Mouse (Mus musculus): ENCODE results near the gene Rrp8. TPM values are rescaled to one million over a fixed set of nuclear protein-coding genes. Genes with fewer than 3 reads are reported as not detected.
A peak's percentile ranks its signal among the peaks of the same experiment; 100 is the strongest.

Gene Rrp8
- total RNA-seq (2015) = 12.3 and 15.8 TPM in 2 replicates
- total RNA-seq (2017) = 17.4 and 21.0 TPM in 2 replicates

DNA sequence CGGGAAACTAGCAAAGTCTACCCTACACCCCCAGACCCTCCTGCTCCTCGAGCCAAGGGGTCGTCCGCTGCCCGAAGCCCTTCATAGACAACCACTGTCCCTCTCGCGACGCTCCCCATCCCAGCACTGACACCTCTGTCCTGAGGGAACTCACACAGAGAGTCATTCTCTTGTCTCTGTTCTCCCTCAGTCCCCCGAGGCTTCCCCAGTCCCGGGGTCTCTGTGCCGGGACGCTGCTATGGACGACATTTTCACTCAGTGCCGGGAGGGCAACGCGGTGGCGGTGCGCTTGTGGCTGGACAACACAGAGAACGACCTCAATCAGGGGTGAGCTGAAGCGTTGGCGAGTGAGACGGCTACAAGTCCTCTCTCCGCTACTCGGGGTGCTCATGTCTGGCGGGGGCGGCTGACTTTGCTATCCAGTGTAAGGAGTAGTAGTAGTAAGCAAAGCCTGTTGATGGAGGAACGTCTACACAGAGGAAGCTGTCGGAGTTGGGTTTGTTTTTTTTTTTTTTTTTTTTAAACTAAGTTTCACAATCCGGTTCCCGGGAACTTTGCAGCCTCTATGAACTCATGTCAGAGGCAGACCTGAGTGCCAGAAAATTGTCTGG lies at the start of gene Rrp8:
Gene Rrp8, minus strand, starts transcription at position 475 of the 611 bp plus-strand sequence.
- ATAC-seq (ENCODE audit: poor library complexity, severe bottlenecking) = peak; percentile 28

DNA sequence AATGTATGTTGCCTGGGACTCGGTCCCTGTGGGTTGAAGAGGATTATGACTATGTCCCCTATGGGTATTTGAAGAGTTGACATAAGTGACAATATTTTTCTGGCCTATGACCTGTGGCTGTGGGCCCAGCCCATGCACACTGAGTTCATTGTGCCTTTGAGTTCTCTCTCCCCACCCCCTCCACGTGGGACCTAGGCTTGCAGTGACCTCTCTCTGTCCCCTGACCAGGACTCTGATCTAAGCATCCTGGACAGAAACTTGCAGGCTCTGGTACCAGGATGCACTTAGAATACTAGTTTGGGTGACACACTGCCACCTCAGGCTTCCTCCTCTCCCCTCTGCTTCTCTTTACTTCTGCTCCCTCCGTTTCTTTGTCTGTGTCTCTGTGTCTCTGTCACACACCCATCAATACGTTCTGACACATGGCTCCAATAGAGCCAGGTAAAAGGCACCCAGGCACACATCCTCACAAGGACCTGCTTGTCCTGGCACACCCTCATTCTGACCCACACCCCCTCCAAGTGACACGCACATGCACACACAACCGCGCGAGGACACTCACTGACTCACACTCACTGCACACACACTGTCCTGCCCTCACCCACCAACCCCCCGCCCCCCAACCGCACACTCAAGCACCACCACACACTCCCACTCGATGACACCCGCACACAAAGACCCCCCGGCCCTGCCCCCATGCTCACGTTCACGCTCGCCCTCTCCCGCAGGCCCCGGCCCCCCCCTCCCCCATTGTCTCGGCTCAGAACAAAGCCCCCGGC lies 49.5 kb upstream of the Rrp8 start:
- ATAC-seq (ENCODE audit: poor library complexity, severe bottlenecking) = no peak

DNA sequence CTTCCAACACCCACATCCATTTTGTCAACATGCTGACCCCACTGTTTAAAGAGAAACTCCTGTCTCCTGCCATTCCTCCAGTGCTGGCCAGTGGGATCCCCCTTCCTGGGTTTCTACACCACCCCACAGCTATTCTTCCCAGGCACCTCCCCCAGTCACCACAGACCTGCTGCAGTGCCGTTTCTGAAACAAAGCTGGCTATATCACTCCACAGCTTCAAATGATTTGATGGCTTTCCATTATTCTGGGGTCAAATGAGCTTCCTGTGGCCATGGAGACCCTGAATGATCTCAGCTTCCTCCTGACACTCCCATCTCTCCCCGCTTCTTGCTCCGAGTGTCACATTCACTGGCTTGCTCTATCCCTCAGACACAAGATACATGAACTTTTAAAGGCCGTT lies 47.4 kb upstream of the Rrp8 start:
- no peak for ATAC-seq (ENCODE audit: poor library complexity, severe bottlenecking)

DNA sequence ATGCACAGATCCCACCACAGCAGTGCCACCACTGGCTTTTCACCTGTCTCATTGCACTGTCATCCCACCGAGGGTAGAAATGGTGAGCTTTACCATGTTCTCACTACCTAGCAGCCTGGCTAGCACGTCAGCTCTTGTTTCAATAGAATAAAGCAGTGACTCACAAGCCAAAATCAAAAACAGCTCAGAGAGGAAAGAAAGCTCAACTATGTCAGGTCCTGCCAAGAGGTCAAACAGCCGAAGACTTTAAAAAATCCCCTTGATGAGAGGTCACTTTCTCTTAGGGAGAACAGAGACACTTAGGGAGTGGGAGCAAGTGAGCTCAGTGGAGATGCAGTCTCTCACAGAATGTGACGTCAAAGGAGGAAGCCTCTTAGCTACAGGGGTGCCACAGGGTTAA lies 46.7 kb upstream of the Rrp8 start:
- ATAC-seq (ENCODE audit: poor library complexity, severe bottlenecking) = no peak

DNA sequence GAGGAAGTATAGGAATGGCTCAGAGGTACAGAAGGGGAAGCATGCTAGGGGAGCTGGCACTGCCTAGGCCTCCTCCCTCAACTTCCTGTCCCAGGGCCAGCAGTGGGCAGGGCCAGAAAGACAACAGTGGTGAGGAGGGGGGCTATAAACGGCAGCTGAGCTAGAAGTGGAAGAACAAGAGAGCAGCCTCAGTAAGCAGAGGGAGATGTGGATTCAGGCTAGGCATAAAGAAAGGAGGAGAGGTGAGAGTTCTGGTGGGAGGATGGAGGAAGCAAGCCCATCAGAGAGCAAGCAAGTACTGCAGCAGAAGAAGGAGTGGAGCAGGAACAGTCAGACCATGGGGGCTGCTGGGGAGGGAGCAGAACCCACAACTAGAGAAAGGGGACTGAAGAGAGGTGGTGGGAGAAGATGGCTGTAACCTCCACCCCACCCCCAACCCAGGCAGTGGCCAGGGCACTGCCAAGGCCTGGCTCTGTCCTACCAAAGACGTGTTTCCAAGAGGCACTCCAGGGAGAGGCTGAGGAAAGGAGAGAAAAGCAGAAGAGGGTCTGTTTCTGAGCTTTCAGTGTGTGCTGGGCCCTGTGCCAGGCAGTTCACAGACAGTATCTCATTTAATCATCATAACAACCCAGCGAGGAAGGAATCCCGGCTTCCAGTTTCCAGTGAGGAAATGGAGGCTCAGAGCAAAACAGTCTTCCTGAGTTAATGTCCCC lies 41.5 kb upstream of the Rrp8 start:
- ATAC-seq (ENCODE audit: poor library complexity, severe bottlenecking) = peak; percentile 87

DNA sequence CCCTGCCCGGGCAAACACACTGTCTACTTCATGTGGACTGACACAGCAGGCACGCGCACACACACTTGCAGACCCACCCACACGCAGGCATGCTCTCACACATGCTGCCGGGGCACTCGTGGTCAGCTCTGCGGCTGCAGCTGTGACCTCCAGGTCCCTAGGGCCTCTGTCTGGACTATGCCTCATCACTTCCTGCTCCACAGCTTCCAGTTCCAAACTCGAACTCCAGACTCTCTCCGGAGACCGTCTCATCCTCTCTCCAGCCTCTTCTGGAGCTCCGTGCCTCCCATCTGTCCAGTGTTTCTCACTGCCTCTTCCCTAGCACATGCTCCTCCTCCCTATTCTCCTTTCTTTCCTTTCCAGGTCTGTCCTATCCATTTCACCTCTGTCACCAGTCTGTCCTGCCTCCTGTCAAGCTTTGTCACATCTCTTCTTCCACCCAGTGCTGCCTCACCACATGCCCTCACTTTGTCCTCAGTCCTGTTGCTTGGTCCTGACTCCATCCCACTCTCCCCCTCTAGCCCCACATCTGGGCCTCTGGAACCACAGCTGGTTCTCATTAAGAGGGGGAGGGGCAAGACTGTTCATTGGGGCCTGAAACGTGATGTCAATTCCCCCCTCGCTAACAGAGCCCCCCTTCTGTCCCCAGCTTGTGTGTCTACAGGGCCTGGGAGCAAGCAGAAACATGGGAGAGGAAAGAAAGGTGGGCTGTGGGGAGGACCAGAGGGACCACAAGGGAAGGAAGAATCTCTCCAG lies 40.8 kb upstream of the Rrp8 start:
- peak; percentile 55 for ATAC-seq (ENCODE audit: poor library complexity, severe bottlenecking)

DNA sequence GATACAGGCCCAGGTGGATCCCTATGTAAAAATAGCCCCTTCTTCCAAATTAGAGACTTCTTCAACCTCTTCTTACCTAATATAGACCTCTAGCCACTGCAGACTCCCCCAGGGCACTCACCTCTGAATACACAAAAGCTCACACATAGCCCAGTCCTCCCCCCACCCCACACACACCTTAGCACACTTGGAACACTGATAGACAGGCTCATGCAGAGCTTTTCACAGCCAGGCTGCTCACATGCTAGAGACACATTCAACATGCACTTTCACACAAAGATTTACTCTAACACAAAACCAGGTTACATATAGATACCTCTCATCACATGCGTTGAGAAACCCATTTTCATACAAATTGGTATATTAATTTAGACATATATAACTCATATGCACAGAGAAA lies 40.1 kb upstream of the Rrp8 start:
- ATAC-seq (ENCODE audit: poor library complexity, severe bottlenecking) = no peak

DNA sequence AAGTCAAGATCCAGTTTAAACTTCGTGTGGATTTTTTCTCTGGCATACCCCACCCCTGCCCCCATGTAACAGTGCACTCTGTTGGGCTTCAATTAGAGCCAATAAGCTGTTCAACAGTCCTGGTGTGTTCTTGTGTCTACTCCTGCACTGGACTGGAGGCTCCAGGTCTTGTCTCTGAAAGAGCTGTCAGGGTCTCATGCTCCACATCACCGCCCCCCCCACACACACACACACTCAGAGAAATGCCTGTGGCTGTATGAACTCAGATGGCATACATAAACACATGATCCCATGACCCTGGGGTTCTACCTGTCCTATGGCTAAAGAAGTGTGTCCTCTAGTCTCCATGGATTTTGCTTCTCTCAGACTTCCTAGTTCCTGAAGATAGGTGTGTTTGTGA lies 38.8 kb upstream of the Rrp8 start:
- ATAC-seq (ENCODE audit: poor library complexity, severe bottlenecking) = no peak

DNA sequence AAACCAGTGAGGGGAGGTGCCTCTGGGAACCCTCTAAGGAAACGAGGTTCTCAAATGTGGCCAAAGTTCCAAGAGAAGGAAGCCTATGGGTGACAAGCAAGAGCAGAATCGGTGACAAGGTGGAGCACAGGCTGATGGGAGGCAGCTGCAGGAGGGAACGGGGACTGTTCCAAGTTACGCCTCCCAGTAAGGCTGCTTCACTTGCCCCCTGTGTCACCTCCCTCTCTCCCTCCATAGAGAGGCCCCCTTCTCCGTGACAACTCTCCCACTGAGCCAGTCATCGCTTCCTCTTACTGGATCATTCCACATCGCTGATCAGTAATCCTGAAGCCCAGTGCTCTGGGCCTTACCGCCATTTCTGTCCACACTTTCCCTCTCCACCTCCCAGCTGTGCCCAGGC lies 37.5 kb upstream of the Rrp8 start:
- no peak for ATAC-seq (ENCODE audit: poor library complexity, severe bottlenecking)

DNA sequence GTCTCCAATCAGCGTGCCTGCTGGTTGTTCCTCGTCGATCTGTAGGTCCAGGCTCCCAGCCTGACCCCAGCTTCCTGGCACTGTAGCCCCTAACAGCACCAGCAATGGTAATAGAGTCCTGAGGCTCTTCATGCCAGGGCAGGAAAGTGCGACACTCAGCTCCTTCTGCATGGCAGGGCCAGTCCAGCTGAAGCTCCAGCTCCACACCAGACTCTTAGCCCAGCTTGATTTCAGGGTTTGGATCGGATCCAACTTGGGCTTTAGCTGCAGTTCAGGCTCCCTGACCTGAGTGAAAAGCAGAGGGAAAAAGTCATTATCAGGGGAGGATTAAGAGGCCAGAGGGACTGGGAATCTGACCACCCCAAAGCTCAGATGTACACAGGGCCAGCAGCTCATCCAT lies 35.9 kb upstream of the Rrp8 start:
- ATAC-seq (ENCODE audit: poor library complexity, severe bottlenecking) = no peak

DNA sequence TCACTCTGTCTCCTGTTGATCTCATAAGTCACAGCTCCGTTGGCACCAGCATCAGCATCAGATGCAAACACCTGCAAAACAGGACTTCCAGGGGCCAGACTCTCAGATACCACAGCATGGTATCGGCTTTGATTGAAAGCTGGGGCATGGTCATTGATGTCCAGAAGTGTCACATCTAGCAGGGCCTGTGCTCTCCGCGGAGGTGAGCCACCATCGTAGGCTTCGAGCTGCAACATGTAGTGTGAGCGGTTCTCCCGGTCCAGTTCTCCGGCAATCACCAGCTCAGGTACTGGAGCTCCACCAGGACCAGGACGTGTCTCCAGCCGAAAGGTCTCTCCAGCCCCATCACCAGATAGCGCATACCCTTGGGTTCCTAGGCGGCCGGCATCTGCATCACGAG lies 35.1 kb upstream of the Rrp8 start:
- no peak for ATAC-seq (ENCODE audit: poor library complexity, severe bottlenecking)

DNA sequence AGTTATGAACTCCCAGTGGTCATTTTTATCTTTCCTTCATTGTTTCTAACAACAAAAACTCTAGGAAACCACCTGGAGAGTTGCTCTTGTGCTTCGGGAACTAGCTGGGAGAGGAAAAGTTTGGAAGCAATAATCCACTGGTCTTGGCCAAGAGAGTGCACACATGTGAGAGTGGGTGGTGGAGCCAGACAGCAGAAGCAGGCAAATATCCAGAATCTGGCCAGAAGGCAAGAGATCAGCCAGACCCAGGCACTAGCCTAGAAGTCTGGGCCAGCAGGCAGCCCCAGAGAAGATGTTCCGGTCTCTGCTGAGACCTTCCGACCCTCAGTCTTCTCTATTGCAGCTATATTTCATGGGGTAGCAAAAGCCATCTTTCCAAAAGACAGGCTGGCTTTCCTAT lies 32.8 kb upstream of the Rrp8 start:
- ATAC-seq (ENCODE audit: poor library complexity, severe bottlenecking) = no peak

DNA sequence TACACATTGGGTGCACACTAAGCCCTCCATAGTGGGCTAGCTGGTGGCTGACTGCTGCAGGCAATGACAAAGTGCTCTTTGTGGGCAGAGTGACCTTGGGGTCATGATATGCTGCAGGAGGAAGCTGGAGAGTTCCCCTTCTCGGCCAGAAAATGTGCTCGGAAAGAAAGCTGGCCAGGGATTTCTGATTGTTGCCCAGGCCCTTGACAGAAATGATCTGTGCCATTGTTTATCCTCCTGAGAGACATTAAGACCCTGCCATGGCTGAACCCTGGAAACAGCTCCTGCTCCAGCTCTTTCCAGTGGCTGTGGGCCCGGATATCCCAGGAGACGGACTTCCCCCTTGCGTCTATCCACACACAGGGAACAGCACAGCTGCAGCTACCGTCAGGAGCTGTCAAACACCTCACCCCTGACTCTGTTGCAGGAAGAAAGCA lies 30.6 kb upstream of the Rrp8 start:
- peak; percentile 72 for ATAC-seq (ENCODE audit: poor library complexity, severe bottlenecking)

DNA sequence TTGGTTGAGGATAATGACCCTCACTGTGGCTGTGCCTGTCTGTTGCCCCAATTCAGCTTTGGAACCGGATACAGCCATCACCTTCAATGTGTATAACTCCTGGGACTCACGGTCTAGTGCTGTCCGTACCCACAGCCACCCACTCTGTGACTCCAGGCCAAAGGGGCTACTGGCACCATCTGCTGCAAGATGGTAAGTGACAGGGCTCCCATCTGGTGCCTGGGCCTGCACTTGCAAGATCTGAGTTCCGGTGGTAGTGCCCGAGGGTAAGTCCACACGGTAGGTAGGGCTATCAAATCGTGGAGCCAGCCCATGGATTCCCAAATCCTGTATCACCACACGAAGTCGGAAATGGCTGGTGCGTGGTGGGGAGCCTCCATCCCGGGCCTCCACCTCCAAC lies 27.1 kb upstream of the Rrp8 start:
- ATAC-seq (ENCODE audit: poor library complexity, severe bottlenecking) = no peak

DNA sequence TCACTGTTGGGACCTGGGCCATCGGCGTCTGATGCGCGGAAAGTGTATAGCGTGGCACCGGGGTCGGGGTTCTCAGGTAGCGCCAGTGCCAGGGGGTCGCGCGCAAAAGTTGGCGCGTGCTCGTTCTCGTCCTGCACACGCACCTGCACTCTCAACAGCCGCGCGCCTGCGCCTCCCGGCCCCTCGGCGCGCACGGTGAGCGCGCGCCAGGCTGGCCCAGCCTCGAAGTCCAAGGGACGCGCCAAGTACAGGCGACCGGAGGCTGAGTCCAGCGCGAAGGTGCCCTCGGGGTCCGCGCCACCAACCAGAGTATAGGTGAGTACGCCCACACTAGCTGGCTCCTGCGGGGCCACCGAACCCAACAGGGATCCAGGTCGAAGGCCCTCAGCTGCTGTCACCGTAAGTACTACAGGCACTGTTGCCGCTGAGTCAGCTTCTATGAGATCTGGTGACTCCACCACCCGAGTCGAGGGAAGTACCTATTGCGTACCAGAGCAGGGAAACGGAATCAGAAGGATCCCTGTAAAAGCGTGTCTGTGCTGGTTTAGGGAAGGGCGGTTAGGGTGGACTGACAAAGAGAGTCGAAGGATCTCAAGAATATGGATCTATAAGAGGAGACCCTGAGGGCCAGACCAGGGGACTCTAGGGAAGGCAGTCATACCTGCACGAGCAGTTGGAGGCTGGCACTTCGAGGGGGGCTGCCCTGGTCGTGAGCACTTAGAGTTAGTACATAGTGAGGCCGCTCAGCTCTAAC lies 25.5 kb upstream of the Rrp8 start:
- ATAC-seq (ENCODE audit: poor library complexity, severe bottlenecking) = 0 out of 2 replicates have a peak, but pooled peaks have one; percentile 26

DNA sequence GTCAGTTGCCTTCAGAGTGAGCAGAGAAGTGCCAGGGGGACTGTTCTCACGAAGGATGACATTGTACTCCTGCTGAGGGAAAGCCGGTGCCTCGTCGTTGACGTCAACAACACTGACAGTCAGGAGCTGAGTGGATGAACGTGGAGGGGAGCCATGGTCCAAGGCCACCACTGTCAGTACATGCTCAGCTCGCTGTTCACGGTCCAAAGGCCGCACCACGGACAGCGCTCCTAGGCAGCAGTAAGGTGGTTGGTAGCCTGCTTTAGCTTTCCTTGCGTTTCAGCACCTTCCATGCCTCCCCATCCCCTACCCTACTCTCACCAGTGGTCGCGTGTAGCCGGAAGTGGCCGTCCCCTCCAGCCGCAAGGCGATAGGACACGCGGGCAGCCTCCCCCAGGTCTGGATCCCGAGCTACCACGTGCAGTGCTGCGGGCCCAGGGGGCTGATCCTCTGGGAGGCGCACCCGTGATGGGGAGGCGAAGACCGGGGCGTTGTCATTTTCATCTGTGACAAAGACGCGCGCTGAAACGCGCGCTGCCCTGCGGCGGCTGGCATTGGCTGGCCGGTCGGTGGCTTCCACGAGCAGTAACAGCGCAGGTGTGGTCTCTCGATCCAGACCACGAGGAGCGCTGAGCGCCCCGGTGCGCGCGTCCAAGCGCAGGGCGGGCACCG lies 24.8 kb upstream of the Rrp8 start:
- ATAC-seq (ENCODE audit: poor library complexity, severe bottlenecking) = no peak

DNA sequence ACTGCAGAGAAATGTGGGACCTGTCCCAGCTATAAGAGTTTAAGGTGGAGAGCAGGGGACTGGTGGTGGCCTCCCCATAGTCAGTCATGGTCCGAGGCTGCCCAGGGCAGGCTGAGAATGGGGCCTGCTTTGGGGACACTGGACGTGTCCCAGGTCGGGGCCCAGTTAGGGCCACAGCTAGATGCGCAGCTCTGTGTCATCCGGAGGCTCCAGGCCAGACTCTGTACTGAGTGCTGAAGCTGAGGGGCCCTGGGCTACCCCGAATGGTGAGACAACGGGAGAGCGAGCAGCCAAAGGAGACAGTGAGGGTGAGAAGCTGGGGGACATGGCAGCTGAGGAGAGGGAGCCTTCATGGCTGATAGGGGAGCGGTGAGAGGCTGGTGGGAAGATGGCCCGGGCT lies 16.1 kb upstream of the Rrp8 start:
- ATAC-seq (ENCODE audit: poor library complexity, severe bottlenecking) = no peak

DNA sequence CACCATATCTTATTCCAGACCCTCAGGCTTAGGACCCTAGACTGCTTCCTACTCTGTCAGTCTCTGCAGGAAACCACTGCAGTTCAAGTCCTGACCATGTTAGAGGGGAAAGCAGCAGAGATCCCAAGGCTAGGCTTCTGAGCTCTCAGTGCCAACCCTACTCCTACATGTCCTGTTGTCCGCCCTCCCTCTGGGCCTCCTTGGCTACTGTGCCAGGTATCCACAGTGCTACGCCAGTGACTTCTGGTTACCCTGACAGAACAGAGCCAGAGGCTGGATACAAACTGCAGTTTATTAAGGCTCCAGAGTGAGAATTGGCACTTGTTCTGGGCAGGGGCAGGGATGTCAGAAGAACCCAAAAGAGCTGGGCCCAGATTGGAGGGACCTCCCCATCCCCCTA lies 15.5 kb upstream of the Rrp8 start:
- no peak for ATAC-seq (ENCODE audit: poor library complexity, severe bottlenecking)

DNA sequence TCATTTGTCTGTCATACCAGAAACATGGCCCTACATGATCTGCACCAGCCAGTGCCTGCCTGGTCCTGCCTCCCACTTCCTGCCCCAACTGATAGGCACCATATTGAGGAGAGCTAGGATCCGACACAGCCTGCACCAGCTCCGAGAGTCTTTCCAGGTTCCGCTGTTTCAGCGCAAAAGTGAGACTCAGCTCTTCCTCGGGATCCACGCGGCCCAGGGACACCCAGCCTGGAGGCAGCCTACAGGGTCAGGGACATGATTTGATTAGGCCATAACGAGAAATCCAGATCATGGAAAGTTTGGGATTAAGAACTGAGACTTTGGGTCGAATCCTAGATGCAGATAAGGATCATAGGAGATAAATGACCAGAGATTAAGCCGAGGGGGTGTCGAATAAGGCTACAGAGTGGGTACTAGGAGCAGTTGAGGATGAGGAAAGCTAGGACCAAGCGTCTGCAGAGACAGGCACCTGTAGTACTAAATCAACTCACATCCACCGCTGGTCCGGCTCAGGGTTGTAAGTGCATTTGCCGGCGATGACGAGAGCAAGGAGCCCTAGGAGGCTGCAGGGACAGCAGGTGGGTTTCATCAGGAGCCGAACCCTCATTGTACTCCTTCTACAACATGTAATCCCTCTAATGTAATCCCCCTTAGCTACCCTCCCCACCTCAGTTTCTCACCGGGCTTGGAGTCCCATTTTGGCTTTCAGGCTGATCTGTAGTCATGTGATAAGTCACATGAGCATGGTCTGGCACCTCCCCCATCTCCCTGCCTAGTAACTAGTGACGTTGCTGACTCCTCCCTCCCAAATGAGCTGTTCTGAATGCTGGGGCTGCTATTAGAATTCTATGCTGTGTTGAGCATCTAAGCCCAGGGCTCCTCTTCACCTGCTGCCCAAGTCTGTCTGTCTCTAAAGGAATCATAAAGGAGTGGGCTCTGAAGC lies 14.6 kb upstream of the Rrp8 start, which contains the start of gene Tpp1:
Gene Tpp1, minus strand, starts transcription at position 745 of the 943 bp plus-strand sequence.
- peak; percentile 95 for ATAC-seq (ENCODE audit: poor library complexity, severe bottlenecking)

Data from megakaryocyte, adult 5-6 weeks (primary cell).